Mouse (Mus musculus) monocyte, adult 59 days (primary cell): ENCODE measurements around the gene Tagap. TPM values are rescaled to one million over a fixed set of nuclear protein-coding genes. Genes with fewer than 3 reads are reported as not detected.

Experiments
- total RNA-seq, 2 experiments: library from RNA; stranded (reverse); gene quantifications; one replicate each; pipeline ENCODE4 v1.2.4; 2023

The Tagap gene
- 10 to 100 TPM; 93.3 to 95.1 TPM for total RNA-seq

DNA sequence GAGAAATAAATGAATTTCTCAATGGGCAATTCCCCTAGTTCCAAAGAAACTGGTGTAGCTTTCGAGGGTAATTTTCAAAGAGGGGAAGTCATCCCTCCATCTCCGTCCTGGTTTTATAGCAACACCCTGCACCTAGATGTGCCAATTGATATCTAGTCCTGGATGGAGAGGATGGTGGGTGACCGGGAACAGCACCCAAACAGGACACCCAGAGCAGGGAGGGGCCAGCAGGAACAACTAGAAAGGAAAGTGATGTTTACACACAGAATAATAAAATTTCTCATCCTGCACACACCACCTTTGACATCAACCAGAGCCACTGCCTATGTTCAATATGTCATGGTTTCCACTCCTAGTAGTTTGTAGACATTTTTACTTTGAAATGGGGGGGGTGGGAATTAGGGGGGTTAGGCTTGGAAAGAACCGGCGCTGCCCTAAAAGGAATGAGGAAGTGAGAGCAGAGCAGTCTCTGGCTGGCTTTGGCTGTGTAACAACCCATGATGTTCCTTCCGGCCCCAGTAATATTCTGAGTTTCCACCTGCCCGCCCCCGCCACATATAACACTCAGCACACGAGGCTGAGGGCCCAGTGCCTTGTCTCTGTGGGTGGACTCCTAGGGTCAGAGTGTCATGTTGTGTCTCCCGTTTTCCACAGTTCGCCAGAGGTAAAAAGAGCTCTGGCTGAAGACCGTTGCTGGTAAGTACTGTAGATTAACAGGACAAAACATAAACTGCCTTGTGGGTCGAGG, at the start of gene Tagap:
TSS of gene Tagap (plus strand) at position 588 of the 748 bp plus-strand sequence.

DNA sequence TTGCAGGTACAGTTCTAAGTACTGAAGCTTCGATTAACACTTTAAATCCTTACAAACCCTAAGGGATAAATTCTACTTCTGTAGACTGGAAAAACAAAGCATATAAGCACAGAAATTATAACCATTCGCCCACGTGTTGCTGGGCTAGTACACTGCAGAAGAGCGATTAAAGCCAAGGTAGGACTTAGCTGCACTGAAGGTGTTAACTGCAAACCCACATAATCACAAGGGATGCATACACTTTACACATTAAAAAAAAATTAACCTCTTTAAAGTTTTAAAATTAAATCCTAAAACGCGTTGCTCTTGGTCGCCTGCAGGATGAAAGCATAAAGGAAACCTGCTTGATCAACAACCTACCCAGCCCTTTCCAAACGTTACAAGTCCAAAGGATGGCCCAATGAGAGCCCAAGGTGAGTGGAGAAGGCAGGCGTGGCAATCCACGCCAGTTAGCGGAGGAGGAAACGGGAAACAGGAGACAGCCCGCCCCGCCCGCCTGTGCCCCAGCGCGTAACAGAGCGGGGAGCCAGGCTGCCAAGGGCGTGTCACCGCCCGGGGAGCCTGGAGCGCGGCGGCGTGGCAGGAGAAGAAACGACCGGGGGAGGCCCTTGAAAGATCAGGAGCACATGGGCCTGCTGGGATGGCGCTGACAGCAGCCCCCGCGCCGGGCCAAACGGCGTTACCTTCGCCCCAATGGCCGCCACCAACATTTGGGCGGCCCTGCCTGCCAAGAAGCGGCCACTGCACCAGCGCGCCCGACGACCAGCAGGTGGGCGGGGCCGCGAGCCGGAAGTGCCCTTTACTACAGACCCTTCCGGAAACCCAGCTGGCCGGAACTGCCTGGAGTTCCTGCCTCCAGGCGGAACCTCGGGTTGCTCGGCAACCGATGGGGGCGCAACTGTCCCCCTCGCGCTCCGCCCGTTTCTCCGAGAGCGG, 19.6 kb downstream of the Tagap start, which contains the start of gene Rsph3a:
TSS of gene Rsph3a (plus strand) at position 498 of the 936 bp plus-strand sequence.

Other genes starting within 250 kb of the Tagap start
- 1 to 10 TPM in 1 of 2 experiments, under 1 TPM in 1; 0.18 to 2.1 TPM for gene Fndc1, start 98.7 kb upstream of the Tagap start, total RNA-seq
- 10 to 100 TPM; 14.3 to 20.7 TPM for gene Rsph3a, start 19.6 kb downstream of the Tagap start, total RNA-seq
- under 1 TPM; 0.55 to 0.79 TPM for gene Gm49673, start 221.8 kb downstream of the Tagap start, total RNA-seq
- gene Rnaset2a, start 222.1 kb downstream of the Tagap start, total RNA-seq: 10 to 100 TPM; 42.4 to 51.3 TPM
- gene Fgfr1op, start 239.5 kb downstream of the Tagap start, total RNA-seq: 10 to 100 TPM; 15.2 to 25.5 TPM